Mouse (Mus musculus) cerebellum, adult 11-12 months (tissue): ENCODE results near the gene Tnnc1.

Experiments
- DNase-seq: peaks from one replicate; pipeline ENCODE4 v3.0.0; 2022

Tnnc1 gene

GRCm38 (mm10) chr14:31215157-31216002 lies 7.3 kb downstream of the Tnnc1 start:
- peak; percentile 68 for DNase-seq

DNA sequence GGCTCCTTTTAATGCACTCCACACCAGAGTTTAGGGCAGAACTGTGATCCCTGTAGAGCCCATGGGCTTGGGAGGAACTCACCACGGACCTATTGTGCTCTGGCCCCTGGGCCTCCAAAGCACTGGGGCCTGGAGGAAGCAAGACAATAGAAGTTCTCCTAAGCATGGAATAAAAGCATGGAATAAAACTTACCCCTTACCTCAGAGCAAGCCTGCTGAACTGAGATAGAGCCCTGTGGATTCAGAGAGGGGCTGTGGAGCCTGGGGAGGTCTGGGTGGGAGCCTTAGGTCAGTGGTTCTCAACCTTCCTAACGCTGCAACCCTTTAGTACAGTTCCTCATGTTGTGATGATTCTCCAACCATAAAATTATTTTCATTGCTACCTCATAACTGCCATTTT lies 8.7 kb downstream of the Tnnc1 start, which contains the start of gene Nisch:
Nisch (minus strand) TSS at position 101 of the 400 bp plus-strand sequence.
- no peak for DNase-seq

DNA sequence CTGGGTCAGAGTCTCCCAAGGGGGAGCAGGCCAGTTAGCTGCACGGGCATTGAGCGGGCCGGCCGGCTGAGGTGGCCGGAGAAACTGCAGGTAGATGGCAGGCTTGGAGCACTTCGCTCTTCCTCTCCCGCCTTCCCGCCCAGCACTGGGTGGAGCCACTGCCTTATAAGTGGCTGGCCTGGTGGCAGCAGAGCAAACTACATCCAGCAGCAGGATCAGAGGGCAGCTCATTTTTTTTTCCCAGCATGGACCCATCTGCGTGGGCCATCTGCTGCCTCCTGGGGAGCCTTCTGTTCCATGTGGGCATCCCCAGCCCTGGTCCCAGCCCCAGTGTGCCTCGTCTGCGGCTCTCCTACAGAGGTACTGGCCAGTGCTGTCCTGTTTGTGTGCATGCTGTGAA lies 9.6 kb downstream of the Tnnc1 start, which contains the start of gene Sema3g:
Sema3g (plus strand) TSS at position 195 of the 400 bp plus-strand sequence.
- DNase-seq: peak; percentile 87

GRCm38 (mm10) chr14:31226978-31227377 lies 18.9 kb downstream of the Tnnc1 start:
- no peak for DNase-seq

GRCm38 (mm10) chr14:31228234-31228633 lies 20.1 kb downstream of the Tnnc1 start:
- DNase-seq: no peak

- no peak for DNase-seq
Observed at GRCm38 (mm10) chr14:31230442-31230841, 22.3 kb downstream of the Tnnc1 start.

DNA sequence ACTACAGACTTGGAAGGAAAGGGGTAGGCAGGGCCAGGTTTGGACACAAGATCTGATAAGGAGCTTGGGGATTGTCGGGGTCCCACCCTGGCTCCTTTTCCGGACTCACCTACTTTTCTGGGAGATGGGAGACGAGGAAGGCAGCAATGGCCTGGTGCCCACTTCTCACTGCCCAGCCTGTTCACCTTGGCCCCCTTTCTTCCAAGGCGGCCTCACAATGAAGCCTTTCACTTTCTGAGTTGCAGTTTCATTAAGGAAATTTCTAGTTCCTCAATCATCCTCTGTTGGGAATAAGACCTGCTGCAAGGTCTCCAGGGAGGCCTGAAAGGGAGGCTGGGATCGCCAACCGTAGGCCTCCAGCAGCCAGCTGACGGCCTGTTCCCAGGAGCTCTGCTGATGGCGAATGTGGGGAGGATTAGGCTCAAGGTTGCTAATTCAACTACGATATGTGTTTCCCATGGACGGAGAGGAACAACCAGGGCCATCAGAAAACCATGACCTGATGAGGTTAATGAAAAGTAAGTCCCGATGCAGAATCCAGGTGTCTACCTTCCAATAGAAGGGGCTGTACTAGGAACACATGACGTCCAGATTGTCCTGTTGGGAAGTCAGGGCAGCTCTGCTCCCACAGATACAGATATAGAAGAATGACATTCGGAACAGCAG lies 24.4 kb downstream of the Tnnc1 start:
- no peak for DNase-seq

- DNase-seq: no peak
Observed at GRCm38 (mm10) chr14:31233070-31233995, 25.2 kb downstream of the Tnnc1 start.

GRCm38 (mm10) chr14:31233996-31234591 lies 26.0 kb downstream of the Tnnc1 start:
- peak; percentile 71 for DNase-seq

DNA sequence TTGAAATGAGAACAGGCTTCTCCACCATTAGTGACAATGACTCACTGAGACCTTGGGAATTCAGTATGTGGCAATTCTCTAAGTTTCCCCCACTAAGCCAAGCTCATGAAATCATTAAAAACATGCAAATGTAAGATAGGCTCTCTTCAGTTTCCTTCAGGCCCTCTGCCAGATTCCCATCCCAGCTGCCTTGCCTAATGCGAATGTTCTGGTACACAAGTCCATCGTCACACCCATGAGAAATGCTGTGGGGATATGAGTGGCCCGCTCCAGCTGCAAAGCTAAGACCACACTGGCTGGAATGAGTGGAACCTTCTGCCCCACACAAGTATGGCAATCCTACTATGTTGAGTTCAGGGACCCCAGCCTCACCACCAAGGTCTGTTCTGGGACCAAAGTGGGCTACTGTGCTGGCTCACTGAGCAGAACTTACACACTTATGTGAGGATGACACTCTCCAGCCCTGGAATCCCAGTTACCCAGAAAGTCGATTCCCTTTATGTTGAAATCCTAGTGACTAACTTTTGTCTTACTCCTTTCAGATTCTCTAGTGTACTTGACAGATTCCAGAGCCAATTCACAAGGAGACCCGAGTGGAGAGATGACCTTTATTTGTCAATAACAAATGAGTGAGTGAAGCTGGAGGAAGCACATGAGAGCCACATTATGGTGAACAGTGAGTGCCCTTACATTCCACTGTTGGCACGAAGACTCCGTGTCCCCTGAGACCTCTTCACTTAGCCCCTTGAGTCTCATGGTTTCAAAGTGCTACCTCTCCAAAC lies 29.2 kb downstream of the Tnnc1 start:
- DNase-seq: no peak

DNA sequence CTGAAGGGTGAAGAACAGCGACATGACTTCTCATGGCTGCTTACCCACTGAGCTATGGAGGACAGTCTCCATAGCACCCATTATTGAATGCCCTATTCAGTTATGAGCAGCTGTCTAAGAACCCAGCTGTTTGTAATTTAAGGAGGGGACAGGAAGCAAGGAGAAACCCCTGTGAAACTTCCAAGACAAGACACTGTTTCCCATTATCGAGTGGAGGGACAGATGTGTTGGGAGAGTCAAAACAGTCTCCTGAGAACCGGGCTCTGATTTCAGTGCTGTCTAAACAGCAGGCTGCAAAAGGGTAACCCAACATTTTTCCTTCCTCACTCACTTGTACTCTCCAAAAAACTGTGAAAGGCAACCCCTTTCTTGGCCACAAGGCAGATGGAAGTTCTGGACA lies 32.4 kb downstream of the Tnnc1 start:
- DNase-seq: no peak

DNA sequence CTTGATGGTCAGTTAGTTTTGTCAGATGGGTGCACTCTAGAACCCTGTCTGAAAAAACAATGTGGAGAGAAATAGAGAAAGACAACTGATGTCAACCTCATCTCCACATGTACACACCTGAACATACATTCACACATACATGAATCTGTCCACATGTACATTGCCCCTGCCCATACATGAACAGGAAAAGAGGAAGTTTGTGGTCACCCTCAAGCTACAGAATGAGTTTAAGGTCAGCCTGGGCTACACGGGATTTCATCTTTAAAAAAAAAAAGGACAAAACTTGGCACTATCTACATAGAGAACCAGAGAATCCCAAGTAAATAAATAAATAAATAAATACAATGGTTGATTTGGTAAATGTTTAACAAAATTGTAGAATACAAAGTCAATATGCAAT lies 36.7 kb downstream of the Tnnc1 start:
- no peak for DNase-seq

DNA sequence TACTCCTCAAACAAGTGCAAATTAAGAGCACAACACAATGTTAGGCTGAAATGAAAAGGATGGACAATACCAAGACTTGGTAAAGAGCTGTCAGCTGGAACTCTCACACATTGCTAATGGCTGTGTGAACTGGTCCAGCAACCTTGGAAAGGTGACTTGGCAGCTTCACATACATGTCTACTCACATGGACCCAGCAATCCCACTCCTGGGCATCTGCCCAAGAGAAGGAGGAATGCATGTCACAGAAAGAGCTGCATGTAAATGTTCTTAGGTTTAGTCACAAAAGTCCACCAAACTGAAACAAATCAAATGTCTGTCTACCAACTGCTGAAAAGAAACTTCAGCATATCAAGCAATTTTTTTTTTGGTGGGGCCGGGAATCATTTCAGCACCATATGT lies 37.8 kb downstream of the Tnnc1 start:
- no peak for DNase-seq

DNA sequence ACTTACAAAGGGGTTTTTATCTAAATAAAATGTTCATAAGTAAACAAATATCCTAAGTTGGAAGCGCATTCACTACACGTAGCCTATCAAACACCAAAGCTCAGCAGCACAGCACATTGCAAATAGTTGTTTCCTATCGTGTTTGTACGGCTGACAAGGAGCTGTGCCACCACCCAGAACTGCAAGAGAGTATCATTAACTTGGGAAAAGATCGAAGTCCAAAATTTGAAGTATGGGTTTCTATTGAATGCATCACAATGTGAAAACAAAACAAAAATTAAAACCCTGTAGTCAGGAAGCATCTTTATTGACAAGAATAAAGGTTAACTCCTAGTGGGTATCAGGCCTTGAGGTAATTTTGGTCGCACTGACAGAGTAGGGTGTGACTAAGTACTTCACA lies 40.3 kb downstream of the Tnnc1 start:
- no peak for DNase-seq

DNA sequence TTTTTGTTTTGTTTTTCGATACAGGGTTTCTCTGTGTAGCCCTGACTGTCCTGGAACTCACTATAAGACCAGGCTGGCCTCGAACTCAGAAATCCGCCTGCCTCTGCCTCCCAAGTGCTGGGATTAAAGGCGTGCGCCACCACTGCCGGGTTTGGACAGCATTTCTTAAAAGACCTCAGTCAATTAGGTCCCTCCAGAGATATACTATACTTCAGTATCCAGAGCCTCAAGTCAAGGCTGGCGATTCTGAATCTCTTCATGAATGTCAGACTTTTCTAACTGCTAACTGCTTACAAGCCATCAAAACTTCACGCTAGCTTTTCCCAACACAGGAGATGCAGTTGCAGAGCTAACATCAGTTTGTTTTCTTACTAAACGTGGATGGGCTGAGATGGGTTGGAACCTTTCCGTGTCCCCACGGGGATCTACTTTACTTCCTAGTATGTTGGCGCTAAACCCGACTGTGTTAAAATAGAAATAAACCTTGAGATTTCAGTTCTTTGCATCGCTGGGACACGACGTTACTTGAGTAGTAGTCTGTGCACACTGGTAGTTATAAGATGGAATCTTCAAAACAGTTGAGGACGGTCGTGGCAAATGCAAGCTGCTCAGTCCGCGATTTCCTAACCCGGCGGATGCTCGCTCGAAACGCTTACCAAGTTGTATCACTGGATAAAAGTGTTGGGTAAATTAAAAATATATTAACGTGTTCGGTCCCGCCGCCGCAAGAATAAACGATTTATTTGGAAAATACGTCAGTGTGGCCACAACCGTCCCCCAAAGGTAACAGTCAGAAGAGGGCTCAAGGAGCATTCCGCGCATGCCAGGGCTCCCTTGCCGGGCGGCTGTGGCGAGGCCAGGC lies 42.3 kb downstream of the Tnnc1 start:
- no peak for DNase-seq

- DNase-seq: peak; percentile 94
Observed at GRCm38 (mm10) chr14:31251084-31251604, 43.0 kb downstream of the Tnnc1 start, which contains the start of the genes Phf7 and Bap1. TSS of gene Phf7 (minus strand) at chr14:31251317. TSS of gene Bap1 (plus strand) at chr14:31251450.

DNA sequence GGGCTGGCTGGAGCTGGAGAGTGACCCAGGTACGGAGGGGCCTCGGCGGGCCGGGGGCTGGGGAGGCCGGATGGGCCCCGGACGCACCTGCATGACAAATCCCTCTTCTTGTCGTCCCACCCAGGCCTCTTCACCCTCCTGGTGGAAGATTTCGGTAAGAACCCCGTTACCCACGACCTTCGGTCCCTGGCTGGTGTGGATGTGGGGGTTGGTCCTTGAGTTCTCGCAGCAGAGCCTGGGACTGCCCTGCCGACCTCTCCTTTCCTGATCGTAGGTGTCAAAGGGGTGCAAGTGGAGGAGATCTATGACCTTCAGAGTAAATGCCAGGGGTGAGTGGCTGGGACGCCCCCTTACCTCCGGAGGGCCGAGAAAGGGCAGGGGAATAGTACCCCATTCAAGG lies 43.5 kb downstream of the Tnnc1 start:
- DNase-seq: no peak

DNA sequence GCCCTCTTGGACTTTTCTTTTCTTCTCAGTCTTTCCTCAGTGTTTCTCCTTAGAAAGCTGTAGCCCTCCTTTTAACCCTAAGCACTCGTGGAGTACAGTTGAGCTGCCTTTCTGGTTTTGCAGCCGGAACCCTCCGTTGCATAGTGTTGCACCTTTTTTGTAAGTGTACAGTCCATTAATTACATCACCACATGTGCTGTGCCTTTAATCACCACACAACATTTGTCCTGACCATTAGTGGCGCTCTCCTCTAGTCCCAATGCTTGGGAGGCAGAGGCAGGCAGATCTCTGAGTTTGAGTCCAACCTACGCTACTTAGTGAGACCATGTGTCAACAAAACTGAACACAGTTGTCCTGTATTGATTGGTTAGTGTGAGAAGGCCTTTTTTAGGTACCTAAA lies 44.0 kb downstream of the Tnnc1 start:
- DNase-seq: no peak

DNA sequence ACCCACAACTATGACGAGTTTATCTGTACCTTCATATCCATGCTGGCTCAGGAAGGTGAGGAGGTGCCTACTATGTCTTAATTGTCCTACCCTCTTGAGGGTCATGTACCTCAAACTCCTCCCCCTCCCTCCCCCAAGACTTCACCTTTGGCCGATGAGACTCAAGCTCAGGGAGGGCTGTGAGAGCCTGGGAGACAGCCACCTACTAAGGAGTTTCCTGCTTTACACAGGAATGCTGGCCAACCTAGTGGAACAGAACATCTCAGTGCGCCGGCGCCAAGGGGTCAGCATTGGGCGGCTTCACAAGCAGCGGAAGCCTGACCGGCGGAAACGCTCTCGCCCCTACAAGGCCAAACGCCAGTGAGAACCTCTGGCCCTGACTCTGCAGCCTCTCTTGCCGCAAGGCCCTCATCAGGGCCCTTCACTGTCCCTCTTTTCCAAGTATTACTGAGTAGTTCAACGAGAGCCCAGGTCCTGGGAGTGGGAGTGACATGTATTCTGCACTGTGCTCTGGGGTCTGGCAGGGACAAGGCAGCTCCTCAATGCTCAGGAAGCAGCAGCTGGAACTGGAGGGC lies 50.5 kb downstream of the Tnnc1 start:
- no peak for DNase-seq

DNA sequence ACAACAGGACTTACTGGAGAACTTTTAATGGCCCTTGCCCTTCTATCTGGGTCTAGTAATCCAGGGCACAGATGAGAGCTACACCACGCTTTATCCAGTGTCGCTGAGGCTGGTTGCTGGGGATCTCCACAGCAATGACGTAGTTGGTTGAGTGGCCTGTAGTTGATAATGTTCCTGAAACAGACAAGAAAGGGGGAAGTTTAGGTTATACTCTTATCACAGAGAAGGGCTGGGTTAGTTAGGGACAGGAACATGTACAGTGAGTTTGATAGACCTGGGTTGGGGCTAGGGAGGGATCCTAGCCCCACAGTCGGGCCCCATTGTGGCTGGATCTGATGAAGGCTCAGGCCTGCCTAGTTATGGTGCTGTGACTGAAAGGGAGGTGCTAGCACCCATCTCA lies 52.3 kb downstream of the Tnnc1 start:
- DNase-seq: no peak
